Mouse (Mus musculus) forebrain, embryonic 11.5 days (tissue): Measurements from ENCODE around the gene Ppm1d. TPM values are rescaled to one million over a fixed set of nuclear protein-coding genes. Genes with fewer than 3 reads are reported as not detected.

Experiments used
- ATAC-seq: fragments of 200-750 bp; cut with Nextera tagmentation; replicated peaks from 2 replicates; pipeline ENCODE4 v1.8.0; 2017; ENCODE audit warnings: moderate TSS enrichment; ENCODE audit not compliant: low FRiP score
- DNase-seq: peaks from one replicate; pipeline ENCODE4 v3.0.0-alpha.2; 2017; ENCODE audit warnings: low spot score
- H3K27ac ChIP-seq: fragments of 300-500 bp; sonication (generic); 2 replicates; pipeline ENCODE4 v1.5.1; 2014; ENCODE audit warnings: low read depth, low read length
- H3K27me3 ChIP-seq: fragments of 300-500 bp; sonication (generic); 2 replicates; pipeline ENCODE4 v1.6.1; 2014; ENCODE audit warnings: mild to moderate bottlenecking, low read length, mixed read lengths; ENCODE audit not compliant: control insufficient read depth, insufficient read depth
- H3K36me3 ChIP-seq: fragments of 300-500 bp; sonication (generic); 2 replicates; pipeline ENCODE4 v1.6.1; 2014; ENCODE audit warnings: mild to moderate bottlenecking, low read length, moderate library complexity, mixed read lengths; ENCODE audit not compliant: control insufficient read depth, insufficient read depth
- H3K4me1 ChIP-seq: fragments of 300-500 bp; sonication (generic); replicated peaks from 2 replicates; pipeline ENCODE4 v1.6.1; 2014; ENCODE audit warnings: low read length, mixed read lengths; ENCODE audit not compliant: control insufficient read depth, insufficient read depth
- H3K4me2 ChIP-seq: fragments of 300-500 bp; sonication (generic); 2 replicates; pipeline ENCODE4 v1.6.1; 2014; ENCODE audit warnings: low read depth, mild to moderate bottlenecking, low read length, moderate library complexity, mixed read lengths; ENCODE audit not compliant: severe bottlenecking
- H3K4me3 ChIP-seq: fragments of 300-500 bp; sonication (generic); 2 replicates; pipeline ENCODE4 v1.5.1; 2014; ENCODE audit warnings: low read depth, low read length
- H3K9ac ChIP-seq: fragments of 300-500 bp; sonication (generic); 2 replicates; pipeline ENCODE4 v1.6.1; 2014; ENCODE audit warnings: low read length
- H3K9me3 ChIP-seq: fragments of 300-500 bp; sonication (generic); 2 replicates; pipeline ENCODE4 v1.6.1; 2016; ENCODE audit warnings: low read length, mixed read lengths; ENCODE audit not compliant: control insufficient read depth
- WGBS: fragments of 180-500 bp; shearing (Covaris S2); extraction: QIAGEN DNeasy Blood & Tissue Kit; methylation state at CpG from one replicate; pipeline ENCODE4 v1.1.7; 2014; 5-methylcytosine and 5-hydroxymethylcytosine counted together
- polyA plus RNA-seq: library from polyadenylated mRNA; unstranded; fragments of >200 nt; fragmentation: Nextera tagmentation; extraction: Ambion mirVana; gene quantifications from 2 replicates; pipeline ENCODE4 v1.2.1, GENCODE M21; 2014

The Ppm1d gene
- polyA plus RNA-seq = 29.6 and 30.4 TPM in 2 replicates

GRCm38 (mm10) chr11:85310713-85311574, at the start of gene Ppm1d:
Gene Ppm1d (plus strand): TSS chr11:85311244.
- Histone ChIP-seq H3K4me2 (peak within 1 kb of the TSS; percentile 91), H3K4me3 (peak within 1 kb of the TSS; percentile 96), H3K27me3 (no peaks in the 10 kb centered on the region), H3K36me3 (no peaks in the 10 kb centered on the region; the same call in 1 of the 2 replicates), H3K4me1 (peaks cover 4% of the 10 kb centered on the region), H3K27ac (peak within 1 kb of the TSS; percentile 87), H3K9ac (peak within 1 kb of the TSS; percentile 96), H3K9me3 (no peaks in the 10 kb centered on the region)
- ATAC-seq = peak; percentile 93
- under 1% methylated on average over 78 of the region's 78 CpGs for WGBS
- peak; percentile 100 for DNase-seq

DNA sequence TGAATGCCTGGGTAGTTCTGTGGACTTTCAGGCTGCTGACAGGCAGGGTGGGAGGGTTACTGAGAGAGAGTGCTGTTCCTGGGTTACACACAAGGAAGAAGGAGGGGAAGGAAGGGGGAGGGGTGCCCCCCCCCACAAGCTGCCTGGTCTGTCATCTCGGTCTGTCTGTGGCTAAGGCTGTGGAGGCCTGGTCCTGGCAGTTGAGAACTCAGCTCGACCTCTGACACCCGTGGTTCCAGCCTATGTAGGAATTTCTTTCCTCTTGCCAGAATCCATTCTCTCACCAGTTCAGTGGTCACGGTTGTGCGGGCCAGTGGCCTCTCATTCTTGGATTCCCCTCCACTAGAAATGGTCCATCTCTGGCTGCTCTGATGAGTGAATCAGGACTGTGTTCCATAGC, 46.4 kb upstream of the Ppm1d start:
- no peaks in the 10 kb centered on the region for H3K36me3 ChIP-seq
- ATAC-seq (no peak), DNase-seq (no peak)
- no peak overlapping the region for H3K4me3 ChIP-seq
- no peaks in the 10 kb centered on the region for H3K9me3 ChIP-seq
- H3K4me1 ChIP-seq = no peaks in the 10 kb centered on the region
- 73% methylated on average over 5 of the region's 5 CpGs for WGBS
- H3K9ac ChIP-seq = no peak overlapping the region
- H3K4me2 ChIP-seq = no peak overlapping the region
- no peaks in the 10 kb centered on the region for H3K27me3 ChIP-seq
- no peak overlapping the region for H3K27ac ChIP-seq

GRCm38 (mm10) chr11:85267393-85267792, 43.7 kb upstream of the Ppm1d start:
- H3K4me2 ChIP-seq = no peak overlapping the region
- no peaks in the 10 kb centered on the region for H3K36me3 ChIP-seq
- no peak overlapping the region for H3K27ac ChIP-seq
- ATAC-seq (no peak), DNase-seq (no peak)
- no peaks in the 10 kb centered on the region for H3K27me3 ChIP-seq
- H3K9ac ChIP-seq = no peak overlapping the region
- H3K4me1 ChIP-seq = no peaks in the 10 kb centered on the region
- WGBS = 71% methylated on average over 1 of the region's 1 CpGs
- H3K9me3 ChIP-seq = no peaks in the 10 kb centered on the region
- H3K4me3 ChIP-seq = no peak overlapping the region

- 57% methylated on average over 3 of the region's 3 CpGs for WGBS
- Histone ChIP-seq H3K9ac (no peak overlapping the region), H3K36me3 (no peaks in the 10 kb centered on the region), H3K4me3 (no peak overlapping the region), H3K27me3 (no peaks in the 10 kb centered on the region), H3K27ac (no peak overlapping the region), H3K4me1 (no peaks in the 10 kb centered on the region), H3K4me2 (no peak overlapping the region), H3K9me3 (no peaks in the 10 kb centered on the region; the same call in 1 of the 2 replicates)
- ATAC-seq (no peak), DNase-seq (peak; percentile 55)
Measured at GRCm38 (mm10) chr11:85270631-85271030, 40.4 kb upstream of the Ppm1d start.

- H3K4me2 ChIP-seq = no peak overlapping the region
- no peak overlapping the region for H3K9ac ChIP-seq
- no peak overlapping the region for H3K27ac ChIP-seq
- ATAC-seq (no peak), DNase-seq (no peak)
- H3K4me3 ChIP-seq = no peak overlapping the region
- H3K27me3 ChIP-seq = no peaks in the 10 kb centered on the region
- no peaks in the 10 kb centered on the region for H3K36me3 ChIP-seq
- H3K9me3 ChIP-seq = no peaks in the 10 kb centered on the region; the same call in 1 of the 2 replicates
- H3K4me1 ChIP-seq = no peaks in the 10 kb centered on the region
- 68% methylated on average over 6 of the region's 6 CpGs for WGBS
Measured at GRCm38 (mm10) chr11:85273299-85273698, 37.7 kb upstream of the Ppm1d start.

DNA sequence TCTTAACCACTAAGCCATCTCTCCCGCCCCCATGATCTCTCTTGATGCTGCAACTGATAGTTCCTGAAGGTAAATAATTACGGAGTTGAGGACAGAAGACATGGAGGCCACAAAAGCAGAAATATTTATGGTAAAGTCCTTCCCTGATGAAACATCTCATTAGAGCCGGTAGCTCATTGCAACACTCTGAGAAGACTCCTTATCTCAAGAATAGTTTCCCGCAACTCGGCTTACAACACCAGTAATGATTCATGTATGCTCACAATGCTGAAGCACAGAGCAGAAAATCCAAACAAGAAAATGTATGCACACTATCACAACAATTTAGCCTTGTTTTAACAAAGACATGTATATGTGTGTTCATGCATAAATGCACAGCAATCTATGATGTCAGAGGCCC, 35.9 kb upstream of the Ppm1d start:
- WGBS = 92% methylated on average over 5 of the region's 5 CpGs
- Histone ChIP-seq H3K4me2 (no peak overlapping the region), H3K4me3 (no peak overlapping the region), H3K4me1 (no peaks in the 10 kb centered on the region), H3K36me3 (no peaks in the 10 kb centered on the region), H3K9ac (no peak overlapping the region), H3K27me3 (no peaks in the 10 kb centered on the region), H3K27ac (no peak overlapping the region), H3K9me3 (no peaks in the 10 kb centered on the region; the same call in 1 of the 2 replicates)
- ATAC-seq (no peak), DNase-seq (no peak)

- Histone ChIP-seq H3K27me3 (no peaks in the 10 kb centered on the region), H3K27ac (no peak overlapping the region), H3K36me3 (no peaks in the 10 kb centered on the region), H3K4me3 (no peak overlapping the region), H3K9me3 (no peaks in the 10 kb centered on the region; the same call in 1 of the 2 replicates), H3K4me2 (no peak overlapping the region), H3K4me1 (no peaks in the 10 kb centered on the region), H3K9ac (no peak overlapping the region)
- DNase-seq (no peak), ATAC-seq (no peak)
- 79% methylated on average over 5 of the region's 5 CpGs for WGBS
Measured at GRCm38 (mm10) chr11:85277609-85278008, 33.4 kb upstream of the Ppm1d start.

DNA sequence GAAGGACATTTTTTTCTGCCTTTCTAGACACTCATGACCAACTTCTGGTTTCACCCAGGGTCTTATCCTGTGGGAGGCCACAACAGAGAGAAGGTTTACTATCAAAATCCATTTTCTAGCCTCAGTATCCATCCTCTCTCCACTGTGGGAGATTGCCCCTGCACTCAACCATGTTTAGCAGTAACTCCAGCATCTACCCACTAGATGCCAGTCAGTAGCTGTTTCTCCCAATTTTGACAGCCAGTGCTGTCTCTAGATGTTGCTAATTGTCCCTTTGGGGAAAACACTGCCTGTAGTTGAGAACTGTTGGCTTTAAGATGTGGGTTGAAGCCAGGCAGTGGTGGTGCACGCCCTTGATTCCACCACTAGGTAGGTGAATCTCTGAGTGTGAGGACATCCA, 32.9 kb upstream of the Ppm1d start:
- WGBS = 81% methylated on average over 1 of the region's 1 CpGs
- Histone ChIP-seq H3K4me2 (no peak overlapping the region), H3K4me3 (no peak overlapping the region), H3K9ac (no peak overlapping the region), H3K27me3 (no peaks in the 10 kb centered on the region), H3K27ac (no peak overlapping the region), H3K4me1 (no peaks in the 10 kb centered on the region), H3K36me3 (no peaks in the 10 kb centered on the region), H3K9me3 (no peaks in the 10 kb centered on the region; the same call in 1 of the 2 replicates)
- no peak for ATAC-seq
- DNase-seq = no peak
